Mouse (Mus musculus): ENCODE measurements around the gene Aicda. TPM values are rescaled to one million over a fixed set of nuclear protein-coding genes. Genes with fewer than 3 reads are reported as not detected.
"Not testable (repeated sequence)": the region's sequence is repeated elsewhere in the genome, so short reads cannot be mapped to it uniquely, and the experiment has no call there.

Gene Aicda
- polyA plus RNA-seq (2015; fragmentation: Nextera tagmentation; extraction: Ambion mirVana): not detected in 2 replicates

DNA sequence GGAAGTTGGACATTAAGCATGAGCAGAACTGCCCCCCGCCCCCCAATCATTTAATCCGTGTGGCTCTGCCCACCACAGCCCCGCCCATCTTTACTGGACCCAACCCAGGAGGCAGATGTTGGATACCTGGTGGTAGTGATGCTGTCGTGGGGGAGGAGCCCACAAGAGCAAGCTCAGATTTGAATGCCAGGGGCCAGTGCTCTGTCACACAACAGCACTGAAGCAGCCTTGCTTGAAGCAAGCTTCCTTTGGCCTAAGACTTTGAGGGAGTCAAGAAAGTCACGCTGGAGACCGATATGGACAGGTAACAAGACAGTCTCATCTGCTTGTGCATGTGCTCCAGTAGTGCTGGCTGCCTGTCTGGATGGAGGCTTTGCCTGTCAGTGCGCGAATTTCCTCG is at the start of gene Aicda:
TSS of gene Aicda (plus strand) at position 196 of the 400 bp plus-strand sequence.
- WGBS: 55% methylated on average over 9 of the region's 9 CpGs
- H3K9ac ChIP-seq: no peak within 1 kb of the TSS
- H3K4me3 ChIP-seq (replicated peaks): no peak within 1 kb of the TSS
- ATAC-seq (ENCODE audit: insufficient number of reproducible peaks, low FRiP score, low TSS enrichment, low read depth): no peak
- no peak within 1 kb of the TSS for H3K4me2 ChIP-seq (replicated peaks)
- H3K27ac ChIP-seq (replicated peaks): no peak within 1 kb of the TSS
- no peaks in the 10 kb centered on the region for H3K36me3 ChIP-seq
- H3K27me3 ChIP-seq: peaks cover 12% of the 10 kb centered on the region; the same call in 1 of the 2 replicates
- H3K4me1 ChIP-seq: no peaks in the 10 kb centered on the region
- no peaks in the 10 kb centered on the region for H3K9me3 ChIP-seq (replicated peaks)

- Histone ChIP-seq H3K27me3 (no peaks in the 10 kb centered on the region), H3K27ac (replicated peaks) (no peak overlapping the region), H3K4me3 (replicated peaks) (no peak overlapping the region), H3K9ac (no peak overlapping the region), H3K36me3 (no peaks in the 10 kb centered on the region), H3K9me3 (replicated peaks) (no peaks in the 10 kb centered on the region), H3K4me1 (no peaks in the 10 kb centered on the region), H3K4me2 (replicated peaks) (no peak overlapping the region)
- WGBS: 57% methylated on average over 4 of the region's 4 CpGs
- no peak for ATAC-seq (ENCODE audit: insufficient number of reproducible peaks, low FRiP score, low TSS enrichment, low read depth)
Observed at GRCm38 (mm10) chr6:122505041-122505440, 48.6 kb upstream of the Aicda start.

DNA sequence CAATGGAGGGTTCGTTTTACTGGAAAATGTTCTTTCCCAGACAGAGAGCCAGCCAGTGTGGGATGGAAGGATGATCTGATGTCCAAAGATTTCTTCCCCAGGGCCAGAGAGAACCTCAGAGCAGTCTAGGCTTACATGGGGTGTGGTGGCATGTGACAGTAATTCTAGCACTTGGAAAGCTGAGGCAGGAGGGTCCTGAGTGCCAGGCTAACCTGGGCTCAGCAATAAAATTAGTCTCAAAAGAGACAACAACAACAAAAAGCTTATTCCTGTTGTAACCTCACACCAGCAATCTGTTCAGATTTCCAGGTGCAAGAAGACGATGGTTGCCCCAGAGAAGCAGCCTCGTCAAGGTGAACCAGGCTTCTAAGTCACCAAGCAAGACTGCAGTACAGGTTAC is 48.1 kb upstream of the Aicda start, which contains the start of gene Mfap5:
TSS of gene Mfap5 (plus strand) at position 301 of the 400 bp plus-strand sequence.
- H3K27ac ChIP-seq (replicated peaks): no peak within 1 kb of the TSS
- 81% methylated on average over 3 of the region's 3 CpGs for WGBS
- H3K27me3 ChIP-seq: no peaks in the 10 kb centered on the region
- no peak within 1 kb of the TSS for H3K4me3 ChIP-seq (replicated peaks)
- no peak within 1 kb of the TSS for H3K9ac ChIP-seq
- no peaks in the 10 kb centered on the region for H3K9me3 ChIP-seq (replicated peaks)
- no peaks in the 10 kb centered on the region for H3K36me3 ChIP-seq
- no peak within 1 kb of the TSS for H3K4me2 ChIP-seq (replicated peaks)
- ATAC-seq (ENCODE audit: insufficient number of reproducible peaks, low FRiP score, low TSS enrichment, low read depth): no peak
- H3K4me1 ChIP-seq: no peaks in the 10 kb centered on the region

DNA sequence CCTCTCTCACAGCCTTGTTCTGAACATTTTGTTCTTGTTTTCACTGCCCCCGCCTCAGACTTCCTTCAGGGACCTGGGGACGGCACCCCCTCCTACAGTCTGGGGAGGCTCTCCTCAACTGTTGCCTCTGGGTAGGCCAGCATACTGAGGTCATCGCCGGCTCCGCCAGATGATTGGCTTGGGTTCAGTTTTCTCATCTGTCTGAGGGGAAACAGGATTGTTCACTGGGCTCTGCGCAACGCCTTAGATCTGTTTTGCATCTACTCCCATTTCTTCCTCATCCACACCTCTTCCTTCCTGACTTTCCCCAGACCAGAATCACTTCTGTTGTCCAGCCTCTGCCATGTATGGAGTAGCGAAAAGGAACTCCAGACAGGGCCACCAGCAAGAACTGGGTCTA is 45.1 kb upstream of the Aicda start:
- H3K27me3 ChIP-seq: no peaks in the 10 kb centered on the region
- no peak overlapping the region for H3K9ac ChIP-seq
- 53% methylated on average over 8 of the region's 8 CpGs for WGBS
- ATAC-seq (ENCODE audit: insufficient number of reproducible peaks, low FRiP score, low TSS enrichment, low read depth): peak; percentile 75
- H3K36me3 ChIP-seq: no peaks in the 10 kb centered on the region
- H3K4me1 ChIP-seq: no peaks in the 10 kb centered on the region
- no peak overlapping the region for H3K4me3 ChIP-seq (replicated peaks)
- no peak overlapping the region for H3K4me2 ChIP-seq (replicated peaks)
- no peaks in the 10 kb centered on the region for H3K9me3 ChIP-seq (replicated peaks)
- no peak overlapping the region for H3K27ac ChIP-seq (replicated peaks)

- Histone ChIP-seq H3K27ac (replicated peaks) (no peak overlapping the region), H3K36me3 (no peaks in the 10 kb centered on the region), H3K4me1 (no peaks in the 10 kb centered on the region), H3K27me3 (no peaks in the 10 kb centered on the region), H3K4me3 (replicated peaks) (no peak overlapping the region), H3K4me2 (replicated peaks) (no peak overlapping the region), H3K9me3 (replicated peaks) (no peaks in the 10 kb centered on the region), H3K9ac (no peak overlapping the region)
- ATAC-seq (ENCODE audit: insufficient number of reproducible peaks, low FRiP score, low TSS enrichment, low read depth): no peak
- 60% methylated on average over 11 of the region's 12 CpGs for WGBS
Observed at GRCm38 (mm10) chr6:122512914-122513878, 40.4 kb upstream of the Aicda start.

- no peak overlapping the region for H3K9ac ChIP-seq
- H3K9me3 ChIP-seq (replicated peaks): no peaks in the 10 kb centered on the region
- H3K27me3 ChIP-seq: no peaks in the 10 kb centered on the region
- H3K4me2 ChIP-seq (replicated peaks): no peak overlapping the region
- H3K4me1 ChIP-seq: peaks cover 3% of the 10 kb centered on the region; the same call in 1 of the 2 replicates
- no peak overlapping the region for H3K27ac ChIP-seq (replicated peaks)
- H3K4me3 ChIP-seq (replicated peaks): no peak overlapping the region
- ATAC-seq (ENCODE audit: insufficient number of reproducible peaks, low FRiP score, low TSS enrichment, low read depth): no peak
- WGBS: 79% methylated on average over 3 of the region's 3 CpGs
- no peaks in the 10 kb centered on the region for H3K36me3 ChIP-seq
Observed at GRCm38 (mm10) chr6:122514312-122514711, 39.3 kb upstream of the Aicda start.

DNA sequence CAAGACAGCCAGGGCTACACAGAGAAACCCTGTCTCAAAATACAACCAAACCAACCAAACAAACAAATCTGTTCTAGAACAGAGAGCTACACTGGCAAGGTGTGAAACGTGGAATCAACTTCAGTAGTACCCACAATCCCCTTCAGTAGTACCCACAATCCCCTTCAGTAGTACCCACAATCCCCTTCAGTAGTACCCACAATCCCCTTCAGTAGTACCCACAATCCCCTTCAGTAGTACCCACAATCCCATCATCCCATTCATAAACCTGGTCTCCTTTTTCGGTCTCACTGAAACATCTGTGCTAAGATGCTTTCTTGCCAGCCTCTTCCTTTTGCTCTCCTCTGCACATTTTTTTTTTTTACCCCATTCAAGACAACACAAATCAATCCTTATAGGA is 37.8 kb upstream of the Aicda start:
- not testable (repeated sequence) for H3K27ac ChIP-seq (replicated peaks); H3K4me1 ChIP-seq; H3K27me3 ChIP-seq; H3K4me2 ChIP-seq (replicated peaks); H3K36me3 ChIP-seq; H3K9me3 ChIP-seq (replicated peaks); H3K4me3 ChIP-seq (replicated peaks); H3K9ac ChIP-seq; ATAC-seq (ENCODE audit: insufficient number of reproducible peaks, low FRiP score, low TSS enrichment, low read depth)
- 80% methylated on average over 2 of the region's 2 CpGs for WGBS

DNA sequence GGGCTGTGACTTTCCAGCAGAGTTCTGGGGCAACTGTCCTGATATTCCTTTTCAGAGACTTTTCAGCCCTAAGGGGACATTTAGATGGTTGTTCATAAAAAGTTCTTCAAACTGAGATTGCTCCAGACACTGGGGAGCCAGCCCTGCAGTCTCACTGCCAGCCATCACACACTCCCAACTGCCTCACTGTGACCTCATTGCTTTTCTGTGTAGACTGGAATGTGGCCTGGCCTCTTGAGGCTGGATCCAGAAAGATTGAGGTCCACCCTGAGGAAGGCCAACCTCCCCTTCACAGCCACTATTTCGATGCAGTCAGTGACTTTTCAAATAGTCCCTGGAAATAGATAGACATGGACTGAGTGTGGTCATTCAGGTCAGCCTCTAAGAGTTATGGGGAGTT is 35.9 kb upstream of the Aicda start:
- H3K4me3 ChIP-seq (replicated peaks): no peak overlapping the region
- 69% methylated on average over 1 of the region's 1 CpGs for WGBS
- H3K27me3 ChIP-seq: no peaks in the 10 kb centered on the region
- H3K4me1 ChIP-seq: peaks cover 3% of the 10 kb centered on the region; the same call in 1 of the 2 replicates
- H3K27ac ChIP-seq (replicated peaks): no peak overlapping the region
- no peaks in the 10 kb centered on the region for H3K9me3 ChIP-seq (replicated peaks)
- no peaks in the 10 kb centered on the region for H3K36me3 ChIP-seq
- no peak overlapping the region for H3K4me2 ChIP-seq (replicated peaks)
- H3K9ac ChIP-seq: no peak overlapping the region
- no peak for ATAC-seq (ENCODE audit: insufficient number of reproducible peaks, low FRiP score, low TSS enrichment, low read depth)

DNA sequence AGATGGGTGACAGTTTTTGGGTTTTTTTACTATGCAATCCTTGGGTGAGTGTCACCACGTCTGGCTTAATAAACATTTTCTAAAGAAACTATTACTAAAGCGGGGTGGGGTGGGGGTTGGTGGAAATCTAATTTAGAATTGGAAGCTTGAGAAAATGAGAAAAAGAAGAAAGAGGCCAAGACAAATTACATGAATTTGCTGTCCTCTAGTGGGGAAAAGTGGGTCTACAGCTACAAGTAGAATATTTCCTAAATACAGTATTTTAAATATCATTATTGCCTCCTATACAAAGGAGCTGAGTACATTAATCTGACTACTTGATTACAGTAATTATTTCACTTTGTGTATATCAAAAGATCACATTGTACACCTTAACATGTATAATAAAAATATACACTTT is 34.2 kb upstream of the Aicda start:
- H3K4me3 ChIP-seq (replicated peaks): no peak overlapping the region
- no peak overlapping the region for H3K27ac ChIP-seq (replicated peaks)
- no peaks in the 10 kb centered on the region for H3K9me3 ChIP-seq (replicated peaks)
- H3K4me2 ChIP-seq (replicated peaks): no peak overlapping the region
- no peak overlapping the region for H3K9ac ChIP-seq
- H3K27me3 ChIP-seq: no peaks in the 10 kb centered on the region
- 25% methylated on average over 2 of the region's 2 CpGs for WGBS
- H3K36me3 ChIP-seq: no peaks in the 10 kb centered on the region
- no peak for ATAC-seq (ENCODE audit: insufficient number of reproducible peaks, low FRiP score, low TSS enrichment, low read depth)
- peaks cover 3% of the 10 kb centered on the region; the same call in 1 of the 2 replicates for H3K4me1 ChIP-seq

GRCm38 (mm10) chr6:122522595-122522994 is 31.0 kb upstream of the Aicda start:
- H3K4me1 ChIP-seq: peaks cover 3% of the 10 kb centered on the region; the same call in 1 of the 2 replicates
- no peak overlapping the region for H3K9ac ChIP-seq
- ATAC-seq (ENCODE audit: insufficient number of reproducible peaks, low FRiP score, low TSS enrichment, low read depth): peak; percentile 60; the same call in 1 of the 2 replicates
- H3K36me3 ChIP-seq: no peaks in the 10 kb centered on the region
- WGBS: 57% methylated on average over 9 of the region's 9 CpGs
- no peak overlapping the region for H3K4me3 ChIP-seq (replicated peaks)
- H3K4me2 ChIP-seq (replicated peaks): no peak overlapping the region
- no peaks in the 10 kb centered on the region for H3K27me3 ChIP-seq
- no peak overlapping the region for H3K27ac ChIP-seq (replicated peaks)
- no peaks in the 10 kb centered on the region for H3K9me3 ChIP-seq (replicated peaks)

DNA sequence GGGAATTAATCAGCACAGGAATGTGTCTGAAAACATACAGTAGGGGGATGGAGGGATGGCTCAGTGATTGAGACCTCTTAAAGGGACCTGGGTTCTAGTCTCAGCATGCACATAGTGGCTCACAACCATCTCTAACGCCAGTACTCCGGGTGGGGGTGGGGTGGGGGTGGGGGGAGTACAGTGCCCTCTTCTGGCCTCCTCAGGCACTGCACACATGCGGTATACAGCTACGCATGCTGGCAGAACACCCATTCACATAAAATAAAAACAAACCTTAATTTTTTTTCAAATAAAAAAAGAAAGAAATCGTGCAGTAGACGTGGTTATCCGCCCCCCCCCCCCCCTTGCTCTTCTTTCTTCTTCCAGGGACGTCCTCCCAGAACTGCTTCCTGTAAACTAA is 30.3 kb upstream of the Aicda start:
- no peaks in the 10 kb centered on the region for H3K9me3 ChIP-seq (replicated peaks)
- H3K4me3 ChIP-seq (replicated peaks): no peak overlapping the region
- no peaks in the 10 kb centered on the region for H3K27me3 ChIP-seq
- ATAC-seq (ENCODE audit: insufficient number of reproducible peaks, low FRiP score, low TSS enrichment, low read depth): no peak
- no peak overlapping the region for H3K9ac ChIP-seq
- no peak overlapping the region for H3K27ac ChIP-seq (replicated peaks)
- H3K4me1 ChIP-seq: peaks cover 3% of the 10 kb centered on the region; the same call in 1 of the 2 replicates
- WGBS: 87% methylated on average over 8 of the region's 8 CpGs
- no peak overlapping the region for H3K4me2 ChIP-seq (replicated peaks)
- H3K36me3 ChIP-seq: no peaks in the 10 kb centered on the region

All from embryonic facial prominence, embryonic 15.5 days (tissue).